Mouse (Mus musculus) neural tube, embryonic 13.5 days (tissue): ENCODE data around the gene Pcsk2. TPM values are rescaled to one million over a fixed set of nuclear protein-coding genes. Genes with fewer than 3 reads are reported as not detected.

ENCODE experiments used
- ATAC-seq: fragments of 200-750 bp; cut with Nextera tagmentation; 2 replicates; pipeline ENCODE4 v1.8.0; 2017; ENCODE audit warnings: low read depth, mild to moderate bottlenecking, moderate TSS enrichment, moderate library complexity
- H3K27ac ChIP-seq: fragments of 300-500 bp; sonication (generic); replicated peaks from 2 replicates; pipeline ENCODE4 v1.5.1; 2015; ENCODE audit warnings: moderate library complexity, mild to moderate bottlenecking, inconsistent platforms
- H3K27me3 ChIP-seq: fragments of 300-500 bp; sonication (generic); 2 replicates; pipeline ENCODE4 v1.6.1; 2015; ENCODE audit warnings: mild to moderate bottlenecking, inconsistent platforms
- H3K36me3 ChIP-seq: fragments of 300-500 bp; sonication (generic); 2 replicates; pipeline ENCODE4 v1.6.1; 2015; ENCODE audit warnings: mild to moderate bottlenecking, inconsistent platforms
- H3K4me1 ChIP-seq: fragments of 300-500 bp; sonication (generic); replicated peaks from 2 replicates; pipeline ENCODE4 v1.6.1; 2015; ENCODE audit warnings: inconsistent platforms
- H3K4me2 ChIP-seq: fragments of 300-500 bp; sonication (generic); 2 replicates; pipeline ENCODE4 v1.6.1; 2015; ENCODE audit warnings: inconsistent platforms, mild to moderate bottlenecking, moderate library complexity
- H3K4me3 ChIP-seq: fragments of 300-500 bp; sonication (generic); 2 replicates; pipeline ENCODE4 v1.5.1; 2015; ENCODE audit warnings: mild to moderate bottlenecking, inconsistent platforms
- H3K9ac ChIP-seq: fragments of 300-500 bp; sonication (generic); 2 replicates; pipeline ENCODE4 v1.6.1; 2015; ENCODE audit warnings: moderate library complexity, mild to moderate bottlenecking, inconsistent platforms
- H3K9me3 ChIP-seq: fragments of 300-500 bp; sonication (generic); 2 replicates; pipeline ENCODE4 v1.6.1; 2016; ENCODE audit warnings: inconsistent platforms
- WGBS: fragments of 180-500 bp; shearing (Covaris S2); methylation state at CpG from one replicate; pipeline ENCODE4 v1.1.7; 2015; 5-methylcytosine and 5-hydroxymethylcytosine counted together
- polyA plus RNA-seq: library from polyadenylated mRNA; unstranded; fragments of >200 nt; fragmentation: Nextera tagmentation; extraction: Ambion mirVana; gene quantifications from 2 replicates; pipeline ENCODE4 v1.2.1, GENCODE M21; 2015

Gene Pcsk2
- polyA plus RNA-seq, 1 experiment from 2014 or later, result 22.6 TPM

DNA sequence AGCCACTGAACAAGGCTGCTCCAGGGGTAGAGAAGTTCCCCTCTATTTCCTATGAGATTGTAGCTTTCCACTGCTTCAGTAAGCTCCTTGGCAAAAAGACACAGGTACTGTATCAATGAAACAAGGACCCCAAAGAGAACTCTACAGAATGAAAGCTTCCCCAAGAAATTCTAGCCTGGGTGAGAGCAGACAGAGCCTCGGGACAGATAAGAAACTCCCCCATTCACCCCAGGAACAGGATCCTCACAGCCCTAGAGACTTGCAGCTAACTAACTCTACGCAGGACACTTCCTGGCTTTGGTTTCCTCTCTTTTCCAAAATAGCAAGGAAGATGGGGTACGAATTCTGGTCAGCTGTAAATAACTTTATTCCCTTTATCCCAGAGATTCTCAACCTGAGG, 301.3 kb downstream of the Pcsk2 start:
- H3K27me3 ChIP-seq, result no peaks in the 10 kb centered on the region
- no peak overlapping the region for H3K4me3 ChIP-seq
- H3K4me1 ChIP-seq, result 0 out of 2 replicates have a peak, but pooled peaks cover 4% of the 10 kb centered on the region
- H3K9ac ChIP-seq, result no peak overlapping the region
- H3K4me2 ChIP-seq, result no peak overlapping the region
- ATAC-seq, result no peak
- WGBS, result 89% methylated on average over 3 of the region's 3 CpGs
- H3K9me3 ChIP-seq, result no peaks in the 10 kb centered on the region
- H3K36me3 ChIP-seq, result no peaks in the 10 kb centered on the region
- H3K27ac ChIP-seq, result no peak overlapping the region

DNA sequence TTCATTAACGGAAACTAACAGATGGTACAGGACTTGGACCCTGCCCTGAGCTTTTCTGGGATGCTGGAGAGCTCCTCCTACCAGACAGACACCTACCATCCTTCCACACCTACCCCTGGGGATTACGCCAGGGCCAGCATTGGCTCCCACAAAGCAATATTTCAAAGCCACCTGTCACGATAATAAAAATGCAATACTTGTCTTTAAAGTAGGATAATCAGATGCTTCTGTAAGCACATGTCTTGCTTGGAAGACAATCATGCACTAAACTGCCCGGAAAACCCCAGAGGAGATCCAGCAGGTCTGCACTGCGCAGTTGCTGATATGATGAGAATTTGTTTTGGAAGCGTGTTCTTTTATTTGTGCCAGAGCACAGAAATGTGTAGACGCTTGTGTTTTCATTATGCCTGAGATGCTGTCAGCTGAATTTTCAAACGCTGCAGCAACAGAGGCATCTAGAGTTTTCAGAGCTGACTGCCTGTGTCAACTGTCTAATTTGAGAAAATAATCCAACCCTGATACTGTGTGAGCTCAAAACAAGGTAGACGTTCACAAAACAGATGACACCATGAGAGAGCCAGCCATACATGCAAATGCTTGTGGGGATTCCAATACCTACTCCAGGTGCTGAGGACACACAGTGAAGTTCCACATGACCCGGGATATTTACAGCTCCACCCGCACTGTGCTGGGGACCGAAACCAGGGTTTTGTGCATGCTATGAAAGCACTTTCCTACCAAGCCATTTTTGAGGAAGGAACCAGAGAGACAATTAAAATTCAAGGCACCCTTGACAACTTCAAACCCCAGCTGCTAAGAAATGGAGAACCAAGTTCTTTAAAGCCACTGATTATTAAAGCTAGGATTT, 305.6 kb downstream of the Pcsk2 start:
- Histone ChIP-seq H3K4me3 (no peak overlapping the region), H3K9me3 (no peaks in the 10 kb centered on the region), H3K27ac (no peak overlapping the region), H3K4me2 (no peak overlapping the region), H3K27me3 (no peaks in the 10 kb centered on the region), H3K36me3 (no peaks in the 10 kb centered on the region), H3K4me1 (0 out of 2 replicates have a peak, but pooled peaks cover 4% of the 10 kb centered on the region), H3K9ac (no peak overlapping the region)
- no peak for ATAC-seq
- WGBS, result 80% methylated on average over 12 of the region's 12 CpGs

DNA sequence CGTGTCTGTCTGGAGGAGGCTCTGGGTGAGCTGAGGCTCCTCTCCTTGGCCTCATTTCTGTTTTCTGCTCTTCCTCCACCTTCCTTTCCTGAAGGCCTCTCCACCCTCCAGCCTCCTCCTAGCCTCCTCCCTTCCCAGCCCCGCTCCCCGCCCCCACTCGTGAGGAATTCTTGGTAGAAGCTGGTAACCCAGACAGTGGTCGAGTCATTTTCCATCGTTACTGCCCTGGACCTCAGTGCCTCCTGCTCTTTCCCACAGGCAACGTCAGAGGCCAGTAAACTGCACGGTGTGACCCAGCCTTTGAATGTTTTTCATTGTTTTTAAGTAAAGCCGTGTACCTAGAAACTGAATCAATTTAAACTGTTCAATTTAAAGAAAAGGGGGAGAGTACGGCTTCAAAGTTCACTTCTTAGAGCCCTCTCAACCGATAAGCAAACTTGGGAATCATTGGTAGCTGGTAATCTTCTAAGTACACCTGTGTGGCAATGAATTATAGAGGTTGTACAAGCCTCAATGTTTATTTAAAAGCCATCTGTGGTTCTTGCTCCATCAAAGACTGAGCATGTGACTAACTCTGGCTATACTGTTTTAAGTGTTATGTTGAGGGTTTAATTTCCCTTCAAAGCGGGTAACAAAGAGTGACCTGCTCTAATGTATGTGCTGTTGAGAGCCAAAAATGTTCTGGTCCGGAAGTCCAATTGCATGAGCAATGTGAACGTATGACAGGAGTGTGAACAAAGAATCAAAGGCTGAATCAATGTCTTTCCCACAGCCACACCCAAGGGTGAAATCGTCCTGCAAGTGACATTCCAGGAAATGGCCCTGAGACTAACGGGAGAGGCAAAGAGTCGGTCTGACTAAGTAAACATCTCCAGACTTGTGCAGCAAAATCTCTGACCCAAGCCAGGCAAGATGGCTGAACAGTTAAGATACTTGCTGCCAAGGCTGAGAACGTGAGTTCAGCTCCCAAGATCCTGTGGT, 306.6 kb downstream of the Pcsk2 start:
- Histone ChIP-seq H3K4me3 (no peak overlapping the region), H3K36me3 (no peaks in the 10 kb centered on the region), H3K4me2 (no peak overlapping the region), H3K9ac (no peak overlapping the region), H3K27ac (no peak overlapping the region), H3K27me3 (no peaks in the 10 kb centered on the region), H3K9me3 (no peaks in the 10 kb centered on the region), H3K4me1 (0 out of 2 replicates have a peak, but pooled peaks cover 4% of the 10 kb centered on the region)
- ATAC-seq, result no peak
- WGBS, result 66% methylated on average over 18 of the region's 18 CpGs

DNA sequence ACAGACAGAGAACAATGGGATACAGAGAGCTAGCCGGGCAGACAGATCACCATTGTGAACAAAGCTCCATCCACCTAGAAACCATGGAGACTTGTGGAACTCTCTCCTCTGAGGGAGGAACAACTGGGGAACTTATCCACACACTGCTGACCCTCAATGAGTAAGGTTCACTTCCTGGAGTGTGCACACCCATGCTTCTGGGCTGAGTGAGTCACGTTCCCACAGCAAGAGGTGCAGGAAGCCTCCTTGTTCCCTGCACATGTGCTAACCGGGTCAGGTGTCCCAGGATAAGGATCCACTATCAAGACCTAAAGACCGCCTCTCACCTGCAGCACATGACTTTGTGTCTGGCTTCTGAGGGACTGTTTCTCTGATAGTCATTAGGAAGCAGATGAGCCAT, 307.5 kb downstream of the Pcsk2 start:
- H3K27ac ChIP-seq, result no peak overlapping the region
- H3K9ac ChIP-seq, result no peak overlapping the region
- no peaks in the 10 kb centered on the region for H3K27me3 ChIP-seq
- no peak for ATAC-seq
- no peaks in the 10 kb centered on the region for H3K36me3 ChIP-seq
- no peaks in the 10 kb centered on the region for H3K9me3 ChIP-seq
- no peak overlapping the region for H3K4me2 ChIP-seq
- H3K4me1 ChIP-seq, result 0 out of 2 replicates have a peak, but pooled peaks cover 4% of the 10 kb centered on the region
- 77% methylated on average over 4 of the region's 4 CpGs for WGBS
- no peak overlapping the region for H3K4me3 ChIP-seq

DNA sequence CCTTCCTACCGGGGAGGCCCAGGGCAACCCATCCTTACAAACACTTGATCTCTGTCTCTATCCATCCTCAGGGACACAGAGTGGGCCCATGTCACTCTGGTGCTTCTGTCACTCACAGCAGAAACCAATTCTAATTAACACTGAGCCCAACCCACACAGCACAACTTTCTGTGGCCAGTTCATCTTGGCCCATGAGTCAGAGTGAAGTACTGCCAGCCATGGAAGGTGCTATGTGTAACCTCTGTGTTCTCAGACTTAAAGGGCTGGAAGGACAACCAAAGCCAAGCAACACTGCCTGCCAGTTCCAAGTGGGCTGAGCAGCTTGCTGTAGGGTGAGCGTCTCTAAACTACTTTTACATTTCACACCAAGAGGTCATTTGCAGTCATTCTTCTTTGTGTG, 313.2 kb downstream of the Pcsk2 start:
- Histone ChIP-seq H3K36me3 (no peaks in the 10 kb centered on the region), H3K4me2 (no peak overlapping the region), H3K9ac (no peak overlapping the region), H3K9me3 (no peaks in the 10 kb centered on the region), H3K27me3 (no peaks in the 10 kb centered on the region), H3K4me3 (no peak overlapping the region), H3K4me1 (0 out of 2 replicates have a peak, but pooled peaks cover 4% of the 10 kb centered on the region), H3K27ac (no peak overlapping the region)
- WGBS, result 85% methylated on average over 2 of the region's 2 CpGs
- no peak for ATAC-seq

DNA sequence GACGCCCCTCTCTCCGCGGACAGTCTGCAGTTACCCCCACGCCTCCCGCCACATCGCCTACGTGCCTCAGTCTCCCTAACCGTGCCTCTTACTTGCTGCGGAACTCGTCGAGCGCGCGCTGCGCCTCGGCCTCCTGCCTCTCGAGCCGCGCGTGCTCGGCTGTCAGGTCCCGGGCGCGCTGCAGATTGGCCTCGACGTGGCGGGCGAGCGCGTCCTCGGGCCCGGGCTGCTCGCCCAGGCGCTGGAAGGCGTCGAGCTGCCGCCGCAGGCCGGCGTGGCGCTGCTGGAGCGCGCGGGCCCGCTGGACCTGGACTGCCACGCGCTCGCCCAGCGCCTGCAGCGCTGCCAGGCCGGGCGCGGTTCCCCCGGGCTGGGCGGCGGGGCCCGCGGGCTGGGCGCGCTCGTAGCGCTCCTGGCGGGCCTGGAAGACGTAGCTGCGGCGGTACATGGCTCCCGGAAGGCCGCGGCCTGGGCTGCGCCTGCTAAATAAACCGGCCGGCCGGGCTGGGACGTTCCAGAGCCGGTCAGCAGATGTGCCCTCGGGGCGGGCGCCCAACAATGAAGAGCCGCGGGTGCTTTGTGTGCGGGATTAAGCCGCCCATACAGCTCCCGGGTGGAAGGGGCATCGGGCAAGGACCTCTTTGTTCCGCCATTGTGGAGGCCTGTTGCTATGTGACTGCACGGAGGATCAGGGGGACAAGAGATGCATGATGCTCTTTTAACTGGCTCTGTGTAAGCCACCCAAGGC, 316.7 kb downstream of the Pcsk2 start, which contains the start of gene Bfsp1:
Bfsp1 (minus strand) TSS at position 690 of the 748 bp plus-strand sequence.
- H3K9ac ChIP-seq, result peak within 1 kb of the TSS; percentile 80
- no peaks in the 10 kb centered on the region for H3K27me3 ChIP-seq
- H3K4me2 ChIP-seq, result peak within 1 kb of the TSS; percentile 68
- 0 out of 2 replicates have a peak, but pooled peaks cover 7% of the 10 kb centered on the region for H3K4me1 ChIP-seq
- ATAC-seq, result peak; percentile 69
- H3K36me3 ChIP-seq, result no peaks in the 10 kb centered on the region
- peak within 1 kb of the TSS; percentile 47 for H3K4me3 ChIP-seq
- no peaks in the 10 kb centered on the region for H3K9me3 ChIP-seq
- WGBS, result 3% methylated on average over 86 of the region's 86 CpGs
- peak within 1 kb of the TSS; percentile 61 for H3K27ac ChIP-seq

DNA sequence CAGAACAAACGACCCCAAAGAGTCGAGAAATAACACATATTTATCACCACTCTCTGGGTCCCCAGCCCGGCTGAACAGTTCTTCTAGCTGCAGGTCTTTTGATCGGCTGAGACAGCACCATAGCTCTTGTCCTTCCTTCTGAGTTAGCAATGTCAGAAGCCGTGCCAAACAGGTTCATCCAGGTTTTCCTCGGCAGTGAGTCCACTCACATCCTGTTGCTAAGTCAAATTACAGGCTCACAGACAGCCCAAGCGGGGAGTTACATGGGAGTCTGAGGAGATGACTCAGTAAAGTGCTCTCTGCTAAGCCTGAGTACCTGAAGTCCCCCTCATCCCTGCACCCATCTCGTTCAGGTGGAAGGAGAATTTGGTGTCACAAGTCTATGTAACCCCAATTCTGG, 318.6 kb downstream of the Pcsk2 start:
- ATAC-seq, result no peak
- H3K36me3 ChIP-seq, result no peaks in the 10 kb centered on the region

More for the DNA sequence above, 318.6 kb downstream of the Pcsk2 start:
- Histone ChIP-seq H3K27me3 (no peaks in the 10 kb centered on the region), H3K9ac (0 out of 2 replicates have a peak overlapping the region, but pooled peaks have one; percentile 17), H3K27ac (no peak overlapping the region), H3K9me3 (no peaks in the 10 kb centered on the region), H3K4me2 (no peak overlapping the region), H3K4me1 (0 out of 2 replicates have a peak, but pooled peaks cover 7% of the 10 kb centered on the region), H3K4me3 (no peak overlapping the region)
- 72% methylated on average over 8 of the region's 8 CpGs for WGBS
